Mouse (Mus musculus) liver, postnatal 0 days (tissue): ENCODE results near the gene Nat8f7.
"Not testable (repeated sequence)": the region's sequence is repeated elsewhere in the genome, so short reads cannot be mapped to it uniquely, and the experiment has no call there.

Source experiments
- CTCF ChIP-seq: sonication (generic); IDR thresholded peaks from 2 replicates; pipeline ENCODE4 v1.5.1; 2016; ENCODE audit warnings: antibody characterized with exemption, low read depth
- EP300 ChIP-seq: IDR thresholded peaks from 2 replicates; pipeline ENCODE4 v1.6.1; 2016; ENCODE audit warnings: antibody characterized with exemption, low read depth, mild to moderate bottlenecking

DNA sequence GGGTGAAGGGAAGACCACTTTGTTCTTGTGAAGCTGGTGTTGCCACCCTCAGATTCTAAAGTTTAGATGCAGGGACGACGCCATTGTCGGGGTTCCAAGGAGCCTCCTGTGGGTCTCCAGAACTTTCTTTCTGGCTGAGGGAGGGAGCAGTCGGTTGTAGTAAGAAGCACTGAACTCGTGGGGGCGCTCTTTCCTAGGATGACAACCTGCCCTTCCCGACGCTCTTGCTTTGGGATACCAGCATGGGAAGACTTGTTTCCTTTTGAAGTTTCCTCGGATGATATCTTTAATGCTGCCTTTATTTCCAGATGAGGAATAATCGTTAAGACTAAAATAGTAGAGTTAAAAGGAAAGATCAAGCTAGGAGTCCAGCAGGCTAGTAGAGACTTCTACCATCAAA is at the start of gene Nat8f7:
- TF ChIP-seq EP300, CTCF: not testable (repeated sequence)
